Mouse (Mus musculus): Measurements from ENCODE around the gene Rtl10. TPM values are rescaled to one million over a fixed set of nuclear protein-coding genes. Genes with fewer than 3 reads are reported as not detected.
A peak's percentile ranks its signal among the peaks of the same experiment; 100 is the strongest.

Gene Rtl10
- polyA plus RNA-seq, 1 experiment = 11.5 TPM

DNA sequence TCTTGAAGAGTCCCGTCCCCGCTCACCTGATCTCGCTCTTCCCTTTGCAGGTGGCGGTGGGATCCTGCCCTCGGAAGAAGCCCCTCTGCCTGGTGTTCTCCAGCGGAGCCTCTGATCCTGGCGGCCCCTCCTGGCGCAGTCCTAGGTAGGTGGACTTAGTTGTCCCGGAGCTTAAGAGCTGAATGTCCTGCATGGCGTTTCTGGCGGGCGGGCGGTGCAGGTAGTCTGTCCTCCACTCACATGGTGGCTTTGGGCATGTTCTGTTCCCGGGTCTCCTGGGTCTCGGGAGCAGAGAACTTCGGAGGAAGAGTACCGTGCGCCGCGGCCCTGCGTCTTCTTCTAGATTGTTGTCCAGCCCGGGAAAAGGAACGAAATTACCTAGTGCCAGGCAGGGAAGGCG is 295 bp downstream of the Rtl10 start:
- H3K27me3 ChIP-seq (ENCODE audit: control insufficient read depth, insufficient read depth, low read length, poor library complexity, severe bottlenecking) = no peaks in the 10 kb centered on the region
- no peak for TF ChIP-seq CTCF (IDR thresholded peaks at IDR 0.05; ENCODE audit: low read depth, low read length)
- TF ChIP-seq EP300 (IDR thresholded peaks at IDR 0.05; ENCODE audit: insufficient read depth, low read depth, low read length) = no peak
- no peak for TF ChIP-seq POLR2A (IDR thresholded peaks at IDR 0.05; ENCODE audit: insufficient read depth, low read length)
- peaks cover 11% of the 10 kb centered on the region for H3K36me3 ChIP-seq (ENCODE audit: control insufficient read depth, insufficient read depth, low read length, poor library complexity, severe bottlenecking)
- 0 out of 2 replicates have a peak overlapping the region, but pooled peaks have one; percentile 0 for H3K27ac ChIP-seq (ENCODE audit: insufficient read depth, low read length)
- peak overlapping the region; percentile 85 for H3K4me3 ChIP-seq (ENCODE audit: low read depth, low read length)
- H3K9ac ChIP-seq (ENCODE audit: low read depth, poor library complexity, severe bottlenecking) = peak overlapping the region; percentile 80
- H3K9me3 ChIP-seq (replicated peaks; ENCODE audit: control insufficient read depth, insufficient read depth, low read length, poor library complexity, severe bottlenecking) = no peaks in the 10 kb centered on the region
- peaks cover 6% of the 10 kb centered on the region for H3K4me1 ChIP-seq (ENCODE audit: control insufficient read depth, insufficient read depth, low read length)

DNA sequence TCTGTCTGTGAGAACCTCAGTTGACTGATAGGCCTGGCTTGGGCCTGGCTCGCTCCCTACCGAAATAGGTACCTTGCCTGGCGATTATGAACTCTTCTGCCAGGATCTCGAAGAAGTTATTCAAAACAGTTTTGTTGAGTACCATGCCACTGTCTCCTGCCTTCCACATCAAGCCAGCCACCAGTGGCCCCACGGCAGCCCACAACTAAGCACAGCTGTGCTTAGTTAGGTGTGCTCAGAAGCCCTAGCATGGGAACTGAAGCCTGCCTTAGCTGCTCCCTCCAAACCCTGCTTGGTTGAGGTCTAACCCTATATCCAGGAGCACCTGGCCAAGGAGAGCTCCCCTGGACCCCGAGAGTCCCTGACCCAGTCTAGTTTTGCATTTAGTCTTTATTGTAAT is 2.8 kb downstream of the Rtl10 start:
- Histone ChIP-seq H3K27me3 (ENCODE audit: control insufficient read depth, insufficient read depth, low read length, poor library complexity, severe bottlenecking) (no peaks in the 10 kb centered on the region), H3K4me3 (ENCODE audit: low read depth, low read length) (no peak overlapping the region), H3K9ac (ENCODE audit: low read depth, poor library complexity, severe bottlenecking) (no peak overlapping the region), H3K4me1 (ENCODE audit: control insufficient read depth, insufficient read depth, low read length) (peaks cover 6% of the 10 kb centered on the region), H3K36me3 (ENCODE audit: control insufficient read depth, insufficient read depth, low read length, poor library complexity, severe bottlenecking) (peaks cover 11% of the 10 kb centered on the region), H3K9me3 (replicated peaks; ENCODE audit: control insufficient read depth, insufficient read depth, low read length, poor library complexity, severe bottlenecking) (no peaks in the 10 kb centered on the region), H3K27ac (ENCODE audit: insufficient read depth, low read length) (no peak overlapping the region)
- no peak for TF ChIP-seq CTCF (IDR thresholded peaks at IDR 0.05; ENCODE audit: low read depth, low read length)
- TF ChIP-seq POLR2A (IDR thresholded peaks at IDR 0.05; ENCODE audit: insufficient read depth, low read length) = no peak
- TF ChIP-seq EP300 (IDR thresholded peaks at IDR 0.05; ENCODE audit: insufficient read depth, low read depth, low read length) = no peak

DNA sequence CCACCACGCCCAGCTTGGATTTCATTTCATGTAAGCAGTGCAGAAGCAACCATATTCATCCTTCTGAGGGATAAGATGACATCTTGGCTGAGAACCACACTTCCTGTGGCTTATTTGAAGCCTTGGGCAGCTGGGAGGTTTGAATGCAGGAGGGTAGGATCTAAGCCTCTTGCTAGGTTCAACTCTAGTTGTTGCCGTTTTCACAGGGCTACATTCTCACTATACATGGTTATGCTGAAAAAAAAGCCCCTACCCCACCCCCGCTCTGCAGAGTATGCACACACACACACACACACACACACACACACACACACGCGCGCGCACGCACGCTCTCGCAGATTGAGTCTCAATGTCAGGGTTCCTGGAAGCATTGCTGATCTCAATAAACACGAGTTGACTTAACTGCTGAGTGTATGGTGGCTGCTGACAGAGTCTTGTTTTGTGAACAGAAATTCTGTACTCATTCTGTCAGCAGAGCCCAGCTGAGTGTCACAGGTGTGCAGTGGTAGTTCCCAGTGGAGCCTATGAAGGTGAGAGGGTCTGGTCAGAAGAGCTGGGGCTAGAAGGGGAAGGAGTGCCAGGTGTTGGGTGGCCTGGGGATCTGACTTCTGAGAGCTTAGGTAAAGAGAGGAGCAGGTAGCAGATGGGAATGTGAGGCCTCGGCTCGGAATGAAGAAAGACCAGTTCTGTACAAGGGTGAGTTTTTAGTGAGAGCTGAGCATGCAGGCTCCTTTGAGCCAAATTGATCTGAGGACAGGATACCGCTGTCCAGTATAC is 5.1 kb downstream of the Rtl10 start:
- no peaks in the 10 kb centered on the region for H3K27me3 ChIP-seq (ENCODE audit: control insufficient read depth, insufficient read depth, low read length, poor library complexity, severe bottlenecking)
- H3K9ac ChIP-seq (ENCODE audit: low read depth, poor library complexity, severe bottlenecking) = no peak overlapping the region
- H3K27ac ChIP-seq (ENCODE audit: insufficient read depth, low read length) = no peak overlapping the region
- no peak overlapping the region for H3K4me3 ChIP-seq (ENCODE audit: low read depth, low read length)
- H3K9me3 ChIP-seq (replicated peaks; ENCODE audit: control insufficient read depth, insufficient read depth, low read length, poor library complexity, severe bottlenecking) = no peaks in the 10 kb centered on the region
- TF ChIP-seq POLR2A (IDR thresholded peaks at IDR 0.05; ENCODE audit: insufficient read depth, low read length) (no peak), EP300 (IDR thresholded peaks at IDR 0.05; ENCODE audit: insufficient read depth, low read depth, low read length) (no peak), CTCF (IDR thresholded peaks at IDR 0.05; ENCODE audit: low read depth, low read length) (no peak)
- H3K4me1 ChIP-seq (ENCODE audit: control insufficient read depth, insufficient read depth, low read length) = peaks cover 6% of the 10 kb centered on the region
- peaks cover 11% of the 10 kb centered on the region for H3K36me3 ChIP-seq (ENCODE audit: control insufficient read depth, insufficient read depth, low read length, poor library complexity, severe bottlenecking)

DNA sequence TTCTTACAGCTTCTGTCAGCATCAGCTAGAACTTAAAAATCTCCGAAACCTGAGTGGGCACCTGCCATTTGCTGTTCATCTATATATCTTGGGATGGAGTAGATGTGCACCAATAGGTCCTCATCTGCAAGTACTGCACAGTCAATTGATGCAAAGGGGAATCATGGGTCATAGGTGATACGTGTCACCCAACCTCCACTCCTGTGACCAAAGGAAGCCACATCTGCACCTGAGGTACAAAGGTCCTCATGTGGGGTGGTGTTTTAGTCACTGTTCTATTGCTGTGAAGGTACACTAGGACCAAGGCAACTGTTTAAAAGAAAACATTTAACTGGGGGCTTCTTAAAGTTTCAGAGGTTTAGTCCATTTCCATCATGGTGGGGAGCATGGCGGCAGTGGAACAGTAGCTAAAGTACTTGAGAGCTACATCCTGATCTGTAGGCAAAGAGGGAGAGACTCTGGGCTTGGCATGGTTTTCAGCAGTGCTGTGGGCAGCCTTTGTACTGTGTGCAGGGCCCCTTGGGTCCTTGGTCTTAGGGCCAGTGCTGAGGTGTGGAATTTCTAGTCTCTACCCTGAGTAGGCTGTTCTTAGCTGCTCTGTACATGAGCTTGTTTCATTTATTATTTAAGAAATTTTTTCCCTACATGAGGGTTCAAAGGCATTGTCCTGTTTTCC is 8.0 kb downstream of the Rtl10 start:
- Histone ChIP-seq H3K27me3 (ENCODE audit: control insufficient read depth, insufficient read depth, low read length, poor library complexity, severe bottlenecking) (no peaks in the 10 kb centered on the region), H3K4me3 (ENCODE audit: low read depth, low read length) (no peak overlapping the region), H3K9ac (ENCODE audit: low read depth, poor library complexity, severe bottlenecking) (no peak overlapping the region), H3K4me1 (ENCODE audit: control insufficient read depth, insufficient read depth, low read length) (no peaks in the 10 kb centered on the region), H3K36me3 (ENCODE audit: control insufficient read depth, insufficient read depth, low read length, poor library complexity, severe bottlenecking) (peaks cover 7% of the 10 kb centered on the region), H3K27ac (ENCODE audit: insufficient read depth, low read length) (no peak overlapping the region), H3K9me3 (replicated peaks; ENCODE audit: control insufficient read depth, insufficient read depth, low read length, poor library complexity, severe bottlenecking) (no peaks in the 10 kb centered on the region)
- TF ChIP-seq CTCF (IDR thresholded peaks at IDR 0.05; ENCODE audit: low read depth, low read length) = no peak

DNA sequence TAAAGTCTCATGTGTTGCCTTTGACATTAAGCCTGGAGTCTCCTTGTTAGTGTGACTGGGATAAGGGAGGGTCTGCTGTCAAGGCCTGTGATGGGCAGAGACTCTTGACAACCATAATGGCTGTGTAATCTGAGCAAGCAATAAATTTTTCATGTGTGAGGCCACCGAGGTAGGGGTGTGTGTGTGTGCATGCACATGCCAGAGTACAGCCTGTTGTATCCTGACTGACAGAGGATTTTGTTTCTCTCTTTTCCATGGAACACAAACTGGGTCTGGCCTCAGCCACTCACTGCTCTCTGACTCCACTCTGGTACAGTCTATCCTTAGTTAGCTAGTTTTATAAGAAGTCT is 8.5 kb downstream of the Rtl10 start:
- Histone ChIP-seq H3K4me3 (ENCODE audit: low read depth, low read length) (no peak overlapping the region), H3K27me3 (ENCODE audit: control insufficient read depth, insufficient read depth, low read length, poor library complexity, severe bottlenecking) (no peaks in the 10 kb centered on the region), H3K9ac (ENCODE audit: low read depth, poor library complexity, severe bottlenecking) (no peak overlapping the region), H3K27ac (ENCODE audit: insufficient read depth, low read length) (no peak overlapping the region), H3K36me3 (ENCODE audit: control insufficient read depth, insufficient read depth, low read length, poor library complexity, severe bottlenecking) (peaks cover 1% of the 10 kb centered on the region; the same call in 1 of the 2 replicates), H3K9me3 (replicated peaks; ENCODE audit: control insufficient read depth, insufficient read depth, low read length, poor library complexity, severe bottlenecking) (no peaks in the 10 kb centered on the region), H3K4me1 (ENCODE audit: control insufficient read depth, insufficient read depth, low read length) (no peaks in the 10 kb centered on the region)
- TF ChIP-seq CTCF (IDR thresholded peaks at IDR 0.05; ENCODE audit: low read depth, low read length) (no peak), EP300 (IDR thresholded peaks at IDR 0.05; ENCODE audit: insufficient read depth, low read depth, low read length) (no peak), POLR2A (IDR thresholded peaks at IDR 0.05; ENCODE audit: insufficient read depth, low read length) (no peak)

DNA sequence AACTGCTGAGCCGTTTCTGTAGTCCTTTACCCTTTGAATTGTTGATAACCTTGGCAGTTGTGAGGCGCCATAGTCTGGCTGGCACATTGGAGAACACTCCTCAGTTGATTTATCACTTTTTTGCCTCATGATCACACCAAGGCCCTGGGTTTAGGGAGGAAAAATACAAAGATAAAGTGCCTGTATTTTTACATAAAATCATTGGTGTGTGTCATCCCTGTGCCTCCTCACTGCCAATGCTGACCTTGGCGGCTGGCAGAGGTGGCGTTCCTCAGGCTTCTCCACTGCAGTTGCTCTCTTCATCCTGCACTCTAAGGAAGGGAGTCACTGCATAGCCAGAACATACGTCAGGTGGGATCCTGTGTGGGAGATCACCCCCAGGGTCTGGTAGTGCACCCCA is 13.0 kb downstream of the Rtl10 start:
- Histone ChIP-seq H3K27ac (ENCODE audit: insufficient read depth, low read length) (no peak overlapping the region), H3K36me3 (ENCODE audit: control insufficient read depth, insufficient read depth, low read length, poor library complexity, severe bottlenecking) (no peaks in the 10 kb centered on the region), H3K9me3 (replicated peaks; ENCODE audit: control insufficient read depth, insufficient read depth, low read length, poor library complexity, severe bottlenecking) (no peaks in the 10 kb centered on the region), H3K27me3 (ENCODE audit: control insufficient read depth, insufficient read depth, low read length, poor library complexity, severe bottlenecking) (no peaks in the 10 kb centered on the region), H3K9ac (ENCODE audit: low read depth, poor library complexity, severe bottlenecking) (no peak overlapping the region), H3K4me1 (ENCODE audit: control insufficient read depth, insufficient read depth, low read length) (no peaks in the 10 kb centered on the region), H3K4me3 (ENCODE audit: low read depth, low read length) (no peak overlapping the region)
- TF ChIP-seq EP300 (IDR thresholded peaks at IDR 0.05; ENCODE audit: insufficient read depth, low read depth, low read length) (no peak), POLR2A (IDR thresholded peaks at IDR 0.05; ENCODE audit: insufficient read depth, low read length) (no peak), CTCF (IDR thresholded peaks at IDR 0.05; ENCODE audit: low read depth, low read length) (no peak)
